Mouse (Mus musculus) forebrain, embryonic 10.5 days (tissue): ENCODE results near the gene Echdc2. TPM values are rescaled to one million over a fixed set of nuclear protein-coding genes. Genes with fewer than 3 reads are reported as not detected.
"Not testable (repeated sequence)": the region's sequence is repeated elsewhere in the genome, so short reads cannot be mapped to it uniquely, and the experiment has no call there.

ENCODE experiments used
- DNase-seq: peaks from one replicate; pipeline ENCODE4 v3.0.0-alpha.2; 2017; ENCODE audit warnings: low spot score; ENCODE audit errors: extremely low spot score
- H3K27ac ChIP-seq: fragments of 300-500 bp; sonication (generic); 2 replicates; pipeline ENCODE4 v1.5.1; 2016; ENCODE audit warnings: mild to moderate bottlenecking
- H3K27me3 ChIP-seq: fragments of 300-500 bp; sonication (generic); 2 replicates; pipeline ENCODE4 v1.6.1; 2016; ENCODE audit warnings: mild to moderate bottlenecking; ENCODE audit not compliant: poor library complexity, severe bottlenecking
- H3K36me3 ChIP-seq: fragments of 300-500 bp; sonication (generic); replicated peaks from 2 replicates; pipeline ENCODE4 v1.6.1; 2016; ENCODE audit warnings: mild to moderate bottlenecking, moderate library complexity
- H3K4me1 ChIP-seq: fragments of 300-500 bp; sonication (generic); 2 replicates; pipeline ENCODE4 v1.6.1; 2016
- H3K4me3 ChIP-seq: fragments of 300-500 bp; sonication (generic); 2 replicates; pipeline ENCODE4 v1.5.1; 2016; ENCODE audit warnings: mild to moderate bottlenecking, moderate library complexity
- H3K9me3 ChIP-seq: fragments of 300-500 bp; sonication (generic); 2 replicates; pipeline ENCODE4 v1.6.1; 2016; ENCODE audit warnings: mild to moderate bottlenecking, moderate library complexity
- WGBS: fragments of 180-500 bp; shearing (Covaris S2); methylation state at CpG from one replicate; pipeline ENCODE4 v1.1.7; 2016; 5-methylcytosine and 5-hydroxymethylcytosine counted together
- polyA plus RNA-seq: library from polyadenylated mRNA; unstranded; fragments of >200 nt; fragmentation: Nextera tagmentation; extraction: Ambion mirVana; gene quantifications from 2 replicates; pipeline ENCODE4 v1.2.1, GENCODE M21; 2016

Echdc2 gene
- polyA plus RNA-seq, result 22.8 and 23.6 TPM in 2 replicates

GRCm38 (mm10) chr4:108165152-108165895 lies at the start of gene Echdc2:
TSS of gene Echdc2 (plus strand) at chr4:108165437.
- H3K27me3 ChIP-seq, result peaks cover 21% of the 10 kb centered on the region
- H3K4me1 ChIP-seq, result peaks cover 12% of the 10 kb centered on the region
- H3K9me3 ChIP-seq, result no peaks in the 10 kb centered on the region
- H3K27ac ChIP-seq, result peak within 1 kb of the TSS; percentile 81
- H3K36me3 ChIP-seq, result 0 out of 2 replicates have a peak, but pooled peaks cover 3% of the 10 kb centered on the region
- peak within 1 kb of the TSS; percentile 79 for H3K4me3 ChIP-seq
- 1% methylated on average over 43 of the region's 43 CpGs for WGBS
- peak; percentile 74 for DNase-seq

- H3K36me3 ChIP-seq, result no peaks in the 10 kb centered on the region; the same call in 1 of the 2 replicates
- H3K4me3 ChIP-seq, result no peak overlapping the region
- H3K27me3 ChIP-seq, result no peaks in the 10 kb centered on the region
- no peaks in the 10 kb centered on the region for H3K9me3 ChIP-seq
- no peak overlapping the region for H3K27ac ChIP-seq
- WGBS, result 92% methylated on average over 2 of the region's 2 CpGs
- no peak for DNase-seq
- 0 out of 2 replicates have a peak, but pooled peaks cover 4% of the 10 kb centered on the region for H3K4me1 ChIP-seq
Observed at GRCm38 (mm10) chr4:108116466-108116865, 48.8 kb upstream of the Echdc2 start.

DNA sequence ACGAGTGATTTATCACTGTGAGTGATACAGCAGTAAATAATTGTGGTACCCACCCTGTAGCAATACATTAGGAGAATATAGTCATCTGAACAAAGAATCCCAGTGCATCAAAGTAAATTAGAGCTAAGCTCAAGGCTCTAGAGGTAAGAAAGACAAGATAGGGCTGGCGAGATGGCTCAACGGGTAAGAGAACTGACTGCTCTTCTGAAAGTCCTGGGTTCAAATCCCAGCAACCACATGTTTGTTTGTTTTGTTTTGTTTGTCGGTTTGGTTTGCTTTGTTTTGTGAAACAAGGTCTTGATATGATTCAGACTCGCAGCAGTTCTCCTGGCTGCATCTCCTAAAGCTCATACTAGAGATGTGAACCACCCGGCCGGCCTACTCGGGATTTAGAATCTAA lies 47.7 kb upstream of the Echdc2 start:
- DNase-seq, result no peak
- 0 out of 2 replicates have a peak, but pooled peaks cover 4% of the 10 kb centered on the region for H3K4me1 ChIP-seq
- H3K4me3 ChIP-seq, result 0 out of 2 replicates have a peak overlapping the region, but pooled peaks have one; percentile 74
- no peaks in the 10 kb centered on the region for H3K36me3 ChIP-seq
- no peaks in the 10 kb centered on the region for H3K9me3 ChIP-seq
- H3K27ac ChIP-seq, result no peak overlapping the region
- no peaks in the 10 kb centered on the region for H3K27me3 ChIP-seq
- WGBS, result 91% methylated on average over 8 of the region's 8 CpGs

- Histone ChIP-seq H3K4me1 (0 out of 2 replicates have a peak, but pooled peaks cover 4% of the 10 kb centered on the region), H3K27ac (peak overlapping the region; percentile 87), H3K27me3 (no peaks in the 10 kb centered on the region), H3K9me3 (no peaks in the 10 kb centered on the region), H3K4me3 (peak overlapping the region; percentile 74), H3K36me3 (no peaks in the 10 kb centered on the region)
- DNase-seq, result peak; percentile 91
- WGBS, result 12% methylated on average over 45 of the region's 45 CpGs
Observed at GRCm38 (mm10) chr4:108117924-108118876, 47.0 kb upstream of the Echdc2 start.

DNA sequence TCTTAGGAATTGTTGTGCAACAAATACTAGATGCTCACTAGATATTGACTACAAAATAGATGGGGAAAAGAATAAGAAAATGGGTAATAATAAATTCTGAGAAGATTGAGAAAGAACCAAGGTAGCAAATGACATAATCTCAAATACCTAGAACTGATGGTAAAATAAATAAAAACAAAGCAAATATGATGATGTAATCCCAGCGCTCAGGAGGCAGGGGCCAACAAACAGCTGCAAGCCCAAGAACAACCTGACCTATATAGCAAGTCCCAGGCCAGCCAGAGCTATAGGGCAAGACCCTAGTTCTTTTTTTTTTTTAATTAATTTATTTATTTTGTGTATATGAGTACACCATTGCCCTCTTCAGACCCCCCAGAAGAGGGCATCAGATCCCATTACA lies 41.1 kb upstream of the Echdc2 start:
- Histone ChIP-seq H3K27ac (no peak overlapping the region), H3K27me3 (no peaks in the 10 kb centered on the region), H3K4me3 (no peak overlapping the region), H3K4me1 (no peaks in the 10 kb centered on the region), H3K36me3 (no peaks in the 10 kb centered on the region), H3K9me3 (no peaks in the 10 kb centered on the region)
- 93% methylated on average over 1 of the region's 1 CpGs for WGBS
- no peak for DNase-seq

DNA sequence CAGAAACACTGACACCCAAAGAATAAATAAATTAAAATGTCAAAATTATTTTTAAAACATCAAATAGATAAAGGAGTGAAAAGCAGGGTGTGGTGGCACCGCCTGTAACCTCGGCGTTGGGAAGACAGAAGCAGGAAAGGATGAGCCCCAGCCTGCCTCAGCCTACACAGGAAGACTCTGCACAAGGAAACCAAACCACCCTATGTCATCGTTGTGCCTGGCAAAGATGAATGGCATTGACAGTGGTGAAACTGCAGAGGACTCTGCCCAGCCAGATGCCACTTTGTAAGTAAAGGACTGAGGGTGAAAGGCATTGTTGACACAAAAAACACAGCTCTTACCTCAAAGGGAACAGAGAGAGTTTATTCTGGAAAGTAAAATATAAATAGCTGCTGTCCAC lies 39.0 kb upstream of the Echdc2 start:
- no peak for DNase-seq
- Histone ChIP-seq H3K36me3 (no peaks in the 10 kb centered on the region), H3K27me3 (no peaks in the 10 kb centered on the region), H3K27ac (no peak overlapping the region), H3K4me1 (no peaks in the 10 kb centered on the region), H3K4me3 (no peak overlapping the region), H3K9me3 (no peaks in the 10 kb centered on the region)
- 91% methylated on average over 4 of the region's 4 CpGs for WGBS

- DNase-seq, result no peak
- Histone ChIP-seq H3K36me3 (no peaks in the 10 kb centered on the region), H3K4me1 (no peaks in the 10 kb centered on the region), H3K9me3 (no peaks in the 10 kb centered on the region), H3K27me3 (no peaks in the 10 kb centered on the region), H3K4me3 (no peak overlapping the region), H3K27ac (no peak overlapping the region)
- 91% methylated on average over 5 of the region's 5 CpGs for WGBS
Observed at GRCm38 (mm10) chr4:108127516-108127915, 37.7 kb upstream of the Echdc2 start.

- no peak for DNase-seq
- Histone ChIP-seq H3K4me1 (no peaks in the 10 kb centered on the region), H3K27ac (no peak overlapping the region), H3K4me3 (no peak overlapping the region), H3K36me3 (no peaks in the 10 kb centered on the region), H3K9me3 (no peaks in the 10 kb centered on the region), H3K27me3 (no peaks in the 10 kb centered on the region)
- 88% methylated on average over 2 of the region's 2 CpGs for WGBS
Observed at GRCm38 (mm10) chr4:108128339-108128738, 36.9 kb upstream of the Echdc2 start.

- no peak overlapping the region for H3K4me3 ChIP-seq
- H3K27ac ChIP-seq, result no peak overlapping the region
- H3K9me3 ChIP-seq, result no peaks in the 10 kb centered on the region
- no peaks in the 10 kb centered on the region for H3K36me3 ChIP-seq
- no peak for DNase-seq
- no peaks in the 10 kb centered on the region for H3K4me1 ChIP-seq
- H3K27me3 ChIP-seq, result no peaks in the 10 kb centered on the region
- WGBS, result 90% methylated on average over 3 of the region's 3 CpGs
Observed at GRCm38 (mm10) chr4:108130452-108130851, 34.8 kb upstream of the Echdc2 start.

GRCm38 (mm10) chr4:108136938-108137337 lies 28.3 kb upstream of the Echdc2 start:
- 90% methylated on average over 5 of the region's 5 CpGs for WGBS
- H3K9me3 ChIP-seq, result 0 out of 2 replicates have a peak, but pooled peaks cover under 1% of the 10 kb centered on the region
- H3K27me3 ChIP-seq, result no peaks in the 10 kb centered on the region

DNA sequence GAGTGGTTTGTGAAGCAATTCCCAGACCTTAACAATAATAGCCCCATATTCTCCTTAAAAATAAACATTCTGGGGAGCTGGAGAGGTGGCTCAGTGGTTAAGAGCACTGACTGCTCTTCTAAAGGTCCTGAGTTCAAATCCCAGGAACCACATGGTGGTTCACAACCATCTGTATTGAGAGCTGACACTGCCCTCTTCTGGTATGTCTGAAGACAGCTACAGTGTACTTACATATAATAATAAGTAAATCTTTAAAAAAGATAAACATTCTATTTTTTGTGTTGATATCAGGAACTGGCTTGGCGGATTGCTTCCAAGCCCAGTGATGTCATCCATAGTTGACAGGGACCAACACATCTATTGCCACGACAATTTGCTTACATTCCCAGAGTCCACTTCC lies 22.1 kb upstream of the Echdc2 start:
- DNase-seq, H3K9me3 ChIP-seq, H3K36me3 ChIP-seq, H3K4me3 ChIP-seq, H3K27ac ChIP-seq, H3K27me3 ChIP-seq, H3K4me1 ChIP-seq: not testable (repeated sequence)
- 87% methylated on average over 2 of the region's 2 CpGs for WGBS

More at GRCm38 (mm10) chr4:108136938-108137337, 28.3 kb upstream of the Echdc2 start:
- no peak for DNase-seq
- H3K36me3 ChIP-seq, result no peaks in the 10 kb centered on the region
- H3K4me1 ChIP-seq, result no peaks in the 10 kb centered on the region
- no peak overlapping the region for H3K27ac ChIP-seq
- H3K4me3 ChIP-seq, result no peak overlapping the region

DNA sequence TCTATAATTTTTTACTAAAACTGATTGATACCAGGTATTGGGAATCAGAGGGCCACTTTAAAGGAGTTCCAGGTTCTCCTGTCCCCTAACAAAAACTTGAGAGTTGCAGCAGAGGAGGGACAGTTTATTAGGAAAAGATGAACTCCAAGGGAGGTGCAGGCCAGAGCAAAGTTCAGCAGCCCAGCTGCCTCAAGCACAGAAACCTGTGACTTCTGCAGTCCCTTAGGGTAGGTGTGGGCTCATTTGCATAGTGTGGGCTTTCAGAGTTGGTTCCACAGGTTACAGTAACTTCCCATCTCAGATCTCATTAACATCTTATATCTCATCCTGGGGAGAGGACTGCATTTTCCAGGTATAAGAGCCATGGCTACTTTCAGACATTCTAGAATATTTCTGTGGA lies 21.5 kb upstream of the Echdc2 start:
- Histone ChIP-seq H3K4me3 (no peak overlapping the region), H3K9me3 (peaks cover 7% of the 10 kb centered on the region; the same call in 1 of the 2 replicates), H3K4me1 (no peaks in the 10 kb centered on the region), H3K27me3 (no peaks in the 10 kb centered on the region), H3K27ac (no peak overlapping the region), H3K36me3 (no peaks in the 10 kb centered on the region)
- no peak for DNase-seq
